Mouse (Mus musculus) embryo, embryonic 10 days (tissue): Measurements from ENCODE around the gene Edn2.
A peak's percentile ranks its signal among the peaks of the same experiment; 100 is the strongest.

ENCODE experiments used
- DNase-seq: peaks from one replicate; pipeline ENCODE4 v3.0.0-alpha.2; 2015; ENCODE audit warnings: low spot score

The Edn2 gene

GRCm38 (mm10) chr4:120206471-120206891, 45.5 kb downstream of the Edn2 start:
- DNase-seq, result no peak

- no peak for DNase-seq
These were observed 51.1 kb downstream of the Edn2 start for GRCm38 (mm10) chr4:120212080-120212479.

GRCm38 (mm10) chr4:120212812-120213211, 51.8 kb downstream of the Edn2 start:
- DNase-seq, result no peak

GRCm38 (mm10) chr4:120215915-120216591, 55.0 kb downstream of the Edn2 start:
- peak; percentile 81 for DNase-seq

- no peak for DNase-seq
These were observed 55.9 kb downstream of the Edn2 start for GRCm38 (mm10) chr4:120216883-120217282.
